ENCODE assay signal across 9 mouse cellular contexts in genomic region chr13:37562141-37562540, GRCm38 (mm10).
DNase-seq lines count a peak whose midpoint lies in the region; ATAC-seq and TF ChIP-seq lines count a peak whose summit lies in the region.
"Had no signal": no experiment of that assay in that cellular context is flagged by ENCODE, and none has a peak within 500 bp of the region (broad histone marks: within the 10 kb centered on the region; RNA-seq: fewer than 3 reads in every experiment).

No protein-coding gene starts in this region.

- TF ChIP-seq POLR2A in brain, embryonic 14.5 days (IDR thresholded peaks at IDR 0.05; ENCODE audit: borderline replicate concordance, extremely low read depth, insufficient read depth, insufficient read length, poor library complexity, severe bottlenecking): no peak

- H3K27me3 ChIP-seq in kidney, embryonic 15.5 days: no peaks in the 10 kb centered on the region
- H3K27me3 ChIP-seq in heart, embryonic 10.5 days (ENCODE audit: insufficient read depth, poor library complexity, severe bottlenecking): no peaks in the 10 kb centered on the region
- no peaks in the 10 kb centered on the region for H3K27me3 ChIP-seq in limb, embryonic 11.5 days (ENCODE audit: control insufficient read depth, insufficient read depth, low read length)

- H3K4me3 ChIP-seq in kidney, embryonic 15.5 days (replicated peaks): no peak overlapping the region
- no peak overlapping the region for H3K4me3 ChIP-seq in heart, embryonic 10.5 days
- H3K4me3 ChIP-seq in limb, embryonic 11.5 days (ENCODE audit: low read depth, low read length): no peak overlapping the region
- H3K4me3 ChIP-seq in left cerebral cortex, adult 2 months: no peak overlapping the region

- no peaks in the 10 kb centered on the region for H3K9me3 ChIP-seq in kidney, embryonic 15.5 days (replicated peaks)
- H3K9me3 ChIP-seq in heart, embryonic 10.5 days: no peaks in the 10 kb centered on the region
- no peaks in the 10 kb centered on the region for H3K9me3 ChIP-seq in limb, embryonic 11.5 days (ENCODE audit: control insufficient read depth, low read length)

- peaks cover 45% of the 10 kb centered on the region for H3K4me1 ChIP-seq in kidney, embryonic 15.5 days
- peaks cover 52% of the 10 kb centered on the region for H3K4me1 ChIP-seq in heart, embryonic 10.5 days
- H3K4me1 ChIP-seq in limb, embryonic 11.5 days (ENCODE audit: control insufficient read depth, insufficient read depth, low read length): peaks cover 33% of the 10 kb centered on the region

- H3K9ac ChIP-seq in kidney, embryonic 15.5 days: no peak overlapping the region
- no peak overlapping the region for H3K9ac ChIP-seq in limb, embryonic 11.5 days (ENCODE audit: low read length)

- H3K36me3 ChIP-seq in kidney, embryonic 15.5 days: no peaks in the 10 kb centered on the region
- no peaks in the 10 kb centered on the region for H3K36me3 ChIP-seq in heart, embryonic 10.5 days
- no peaks in the 10 kb centered on the region for H3K36me3 ChIP-seq in limb, embryonic 11.5 days (ENCODE audit: control insufficient read depth, insufficient read depth, low read length)

- DNase-seq in kidney, postnatal 10 days: no peak
- peak; percentile 14 for DNase-seq in brain, embryonic 14.5 days (ENCODE audit: low read depth)
- DNase-seq in heart, embryonic 10.5 days (ENCODE audit: low spot score): peak; percentile 83
- DNase-seq in limb, embryonic 11.5 days (ENCODE audit: low spot score): peak; percentile 44
- no peak for DNase-seq in left cerebral cortex, adult 2 months (ENCODE audit: extremely low spot score in 1 of 2, low spot score in 2 of 2)
- DNase-seq in cerebellum, postnatal 36 days: no peak
- DNase-seq in cerebellum, adult 11 months: no peak

- no peak overlapping the region for H3K4me2 ChIP-seq in kidney, embryonic 15.5 days
- H3K4me2 ChIP-seq in limb, embryonic 11.5 days (ENCODE audit: low read depth, severe bottlenecking): no peak overlapping the region

- WGBS in kidney, embryonic 15.5 days: 36% methylated on average over 9 of the region's 9 CpGs
- WGBS in heart, embryonic 10.5 days: 11% methylated on average over 9 of the region's 9 CpGs
- 34% methylated on average over 9 of the region's 9 CpGs for WGBS in limb, embryonic 11.5 days

- intact Hi-C loops in left cerebral cortex, adult 2 months (cut with DNase I): no loop called here

- H3K27ac ChIP-seq in kidney, embryonic 15.5 days: peak overlapping the region; percentile 4; the same call in 1 of the 2 replicates
- peak overlapping the region; percentile 71 for H3K27ac ChIP-seq in heart, embryonic 10.5 days
- H3K27ac ChIP-seq in limb, embryonic 11.5 days (replicated peaks; ENCODE audit: low read depth, low read length): peak overlapping the region; percentile 68
- no peak overlapping the region for H3K27ac ChIP-seq in left cerebral cortex, adult 2 months
- H3K27ac ChIP-seq: macrophage had no signal

- no peak for ATAC-seq in kidney, embryonic 15.5 days (replicated peaks; ENCODE audit: low FRiP score)
- ATAC-seq in limb, embryonic 11.5 days (ENCODE audit: insufficient number of reproducible peaks, low FRiP score, low TSS enrichment, low read depth): no peak

- no peak for TF ChIP-seq CTCF in brain, embryonic 14.5 days (IDR thresholded peaks at IDR 0.05; ENCODE audit: borderline replicate concordance, extremely low read depth, insufficient read depth, insufficient read length)
- TF ChIP-seq CTCF in left cerebral cortex, adult 2 months (IDR thresholded peaks at IDR 0.05): no peak

Comparison
In these comparisons a context has a peak if more than half of its experiments do, and no peak if none do; other contexts are left out.
1. DNase-seq: peak in brain, embryonic 14.5 days (single experiment), heart, embryonic 10.5 days (single experiment) and limb, embryonic 11.5 days (single experiment); none in kidney, postnatal 10 days (single experiment), left cerebral cortex, adult 2 months (0 of 2), cerebellum, postnatal 36 days (0 of 2) and cerebellum, adult 11 months (single experiment).